Mouse (Mus musculus): ENCODE measurements at regions not wholly inside any gene's neighbourhood (a gene's known extent, or its start where the extent isn't known, plus 50 kb on each side); places are given as distances from the start of the nearest gene placed in this dataset.

GRCm38 (mm10) chr2:137807594-137808295 is 448.6 kb upstream of the Btbd3 start:
- TF ChIP-seq POLR2A (IDR thresholded peaks at IDR 0.05; ENCODE audit: extremely low read depth, insufficient read depth, low read length) (no peak), CTCF (IDR thresholded peaks at IDR 0.05; ENCODE audit: extremely low read depth, insufficient read depth, low read length) (no peak)
